Mouse (Mus musculus) testis, postnatal 14 days (tissue): ENCODE data around the gene Arhgap24.

Experiments used
- DNase-seq: peaks from one replicate; pipeline ENCODE4 v3.0.0; 2021; ENCODE audit warnings: low spot score

Gene Arhgap24

DNA sequence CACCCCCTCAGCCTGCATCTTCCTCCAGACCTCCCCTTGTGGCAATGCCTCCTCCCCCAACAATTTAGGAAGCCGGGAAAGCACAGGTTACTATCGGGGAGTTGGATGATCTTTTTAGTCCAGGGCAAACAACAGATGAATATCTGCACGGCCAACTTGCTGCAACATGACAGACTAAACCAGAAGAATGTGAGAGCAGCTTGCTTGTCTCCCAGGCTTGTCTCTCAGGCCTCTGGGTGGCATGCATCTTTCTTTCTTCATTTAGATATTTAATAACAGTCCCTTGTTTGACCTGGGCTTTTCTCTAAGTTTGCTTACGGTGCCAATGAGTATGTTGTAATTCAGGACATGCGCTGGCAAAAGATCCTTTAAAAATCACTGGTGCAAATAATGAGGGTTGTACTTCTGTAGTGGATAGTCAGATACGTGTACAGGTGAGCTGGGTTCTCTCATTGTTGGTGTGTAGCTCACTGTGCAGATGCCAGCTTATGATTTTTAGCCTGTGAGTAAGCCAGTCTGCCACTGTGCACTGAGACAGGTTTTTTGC lies 101.7 kb downstream of the Arhgap24 start:
- DNase-seq, result no peak

DNA sequence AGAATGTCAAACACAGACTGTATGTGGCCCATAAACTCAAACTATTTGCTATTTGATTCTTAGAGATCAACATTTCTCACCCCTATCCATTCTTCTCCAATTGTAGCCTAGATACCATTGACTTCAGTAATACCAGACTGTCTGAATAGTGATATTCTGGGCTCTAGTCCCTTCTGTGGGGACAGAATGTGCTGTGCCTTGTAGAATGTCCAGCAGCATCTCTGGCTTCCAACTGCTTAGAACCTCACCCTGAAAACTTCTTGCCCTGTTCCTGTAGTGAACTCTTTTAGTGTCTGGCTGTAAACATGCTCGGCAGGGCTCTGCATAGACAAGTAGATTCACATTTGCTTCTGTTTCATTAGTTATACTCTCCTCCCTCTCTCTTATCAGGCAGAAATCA lies 110.2 kb downstream of the Arhgap24 start:
- DNase-seq, result no peak

DNA sequence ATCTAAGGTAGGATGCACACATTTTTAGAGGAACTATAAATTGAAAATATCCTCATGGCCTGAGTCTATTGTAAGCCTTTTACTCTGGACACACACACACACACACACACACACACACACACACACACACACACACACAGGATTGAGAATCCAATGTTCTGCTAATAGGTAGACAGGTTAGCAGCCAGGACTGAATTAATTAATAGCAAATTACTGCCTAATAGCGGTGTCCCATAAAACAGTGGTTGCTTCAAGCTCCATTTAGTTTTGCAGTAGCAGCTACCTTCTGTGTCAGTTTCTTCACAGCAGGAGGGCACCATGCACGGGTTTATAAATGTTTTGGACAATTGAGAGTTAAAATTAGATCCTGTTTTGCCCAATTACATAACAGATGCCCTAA lies 111.9 kb downstream of the Arhgap24 start:
- no peak for DNase-seq

DNA sequence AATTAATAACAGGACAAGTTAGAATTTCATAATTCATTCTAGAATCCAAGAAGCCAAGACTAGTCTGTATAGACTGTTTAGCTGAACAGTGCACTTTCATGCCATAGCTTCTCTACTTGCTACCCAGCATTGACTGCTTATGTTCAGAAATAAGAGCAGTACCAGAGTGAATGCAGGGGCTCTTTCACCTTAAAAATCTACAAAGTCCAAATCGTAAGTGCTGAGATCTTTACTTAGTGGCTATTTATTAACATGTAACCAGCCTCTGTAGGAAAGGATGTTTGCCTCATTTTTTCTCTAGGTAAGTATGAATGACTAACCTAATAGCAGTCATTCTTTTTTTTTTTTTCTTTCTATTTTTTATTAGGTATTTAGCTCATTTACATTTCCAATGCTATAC lies 117.9 kb downstream of the Arhgap24 start:
- no peak for DNase-seq

DNA sequence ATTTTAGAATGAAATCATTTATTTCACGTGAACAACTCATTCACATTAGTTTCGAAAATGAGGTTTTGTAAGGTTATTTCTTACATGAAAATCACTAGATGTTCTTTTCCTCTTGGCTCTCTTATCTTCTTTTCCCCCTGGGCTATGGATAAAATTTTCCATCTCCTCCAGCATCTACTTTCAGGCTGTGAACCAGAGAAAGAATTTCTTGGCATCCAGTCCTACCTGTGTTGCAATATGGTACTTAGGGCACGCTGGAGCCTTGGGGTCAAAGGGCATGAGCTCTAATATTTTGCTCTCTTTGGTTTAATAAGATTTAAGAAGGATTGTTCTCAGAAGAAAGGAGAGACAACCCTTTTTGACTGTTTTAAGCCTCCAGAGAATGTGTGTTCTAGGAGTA lies 132.4 kb downstream of the Arhgap24 start:
- DNase-seq, result peak; percentile 35

DNA sequence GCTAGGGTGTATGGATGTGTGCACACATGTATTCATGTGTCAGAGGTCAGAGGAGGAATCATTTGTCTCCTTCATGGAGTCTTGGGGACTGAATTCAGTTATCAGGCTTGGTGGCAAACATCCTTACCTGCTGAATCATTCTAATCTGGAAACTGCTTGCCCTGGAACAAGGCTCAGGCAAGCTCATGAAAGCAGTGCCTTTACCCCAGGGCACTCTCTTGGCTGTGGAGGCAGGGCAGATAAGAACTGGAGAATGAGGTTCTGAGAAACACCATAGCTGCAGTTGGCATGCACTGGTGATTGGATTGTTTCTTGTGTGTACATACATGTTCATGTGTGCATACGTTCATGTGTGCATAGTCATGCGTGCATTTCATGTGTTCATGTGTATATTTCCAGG lies 132.9 kb downstream of the Arhgap24 start:
- no peak for DNase-seq

DNA sequence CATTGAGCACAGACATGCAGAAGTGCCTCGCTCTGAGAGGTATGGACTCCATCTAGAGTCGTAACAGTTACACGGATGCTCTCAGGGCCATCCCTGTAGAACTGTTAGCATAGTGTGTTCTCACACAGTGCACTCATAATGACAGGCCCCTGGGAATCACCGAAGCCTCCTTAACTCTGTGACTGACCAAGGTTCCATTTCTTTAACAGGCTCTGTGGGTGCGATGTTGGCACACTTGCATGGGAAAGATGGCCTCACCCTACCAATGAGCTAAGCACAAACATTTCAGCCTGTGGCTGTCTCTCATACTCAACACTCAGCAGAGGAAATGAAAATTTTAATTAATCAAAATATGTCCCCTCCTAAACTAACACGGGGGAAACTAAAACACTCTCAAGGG lies 134.1 kb downstream of the Arhgap24 start:
- DNase-seq, result no peak

DNA sequence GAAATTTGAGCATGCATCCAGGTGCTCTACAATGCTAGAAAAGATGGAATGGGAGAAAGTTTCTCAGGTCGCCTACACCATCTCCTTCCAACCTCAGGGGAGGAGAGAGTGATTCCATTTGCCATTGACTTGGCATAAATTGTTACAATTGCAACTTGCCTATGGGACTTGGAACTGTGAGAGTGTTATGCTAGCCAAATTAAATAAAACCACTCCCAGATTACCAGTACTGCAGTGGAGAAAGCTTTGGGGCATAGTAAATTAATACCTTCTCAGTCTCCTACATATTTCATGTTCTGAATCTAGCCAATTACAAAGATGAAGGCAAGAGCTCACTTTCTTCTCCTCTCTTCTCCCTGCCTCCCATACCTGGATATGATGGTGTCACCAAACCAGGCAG lies 139.8 kb downstream of the Arhgap24 start:
- no peak for DNase-seq

DNA sequence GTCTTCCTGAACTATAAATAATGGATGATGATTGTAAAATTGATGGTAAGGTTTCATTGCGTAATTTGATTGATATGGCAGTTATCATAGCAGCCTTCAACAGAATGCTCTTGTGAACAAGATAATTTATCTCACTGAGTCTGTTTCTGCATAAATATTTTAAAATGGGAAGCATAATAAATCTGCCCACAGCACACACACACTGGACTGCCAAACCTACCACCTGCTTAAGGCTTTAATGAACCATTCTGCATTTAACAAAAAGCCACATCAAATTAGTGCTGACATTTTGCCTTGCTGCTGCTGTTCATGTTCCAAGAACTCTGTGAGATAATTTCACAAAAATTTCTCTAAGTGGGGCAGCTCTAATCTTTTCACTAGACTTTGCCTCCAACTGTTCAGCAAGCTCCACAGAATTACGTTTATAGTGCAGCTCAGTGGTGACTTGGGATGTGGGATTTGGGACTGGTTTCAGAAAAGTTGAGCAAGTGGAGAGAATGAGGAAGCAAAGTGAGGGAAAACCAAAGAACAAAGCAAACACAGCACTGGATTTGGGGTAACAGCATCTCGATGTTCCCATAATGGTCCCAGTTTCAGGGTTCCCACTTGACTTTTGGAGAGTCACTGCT lies 142.7 kb downstream of the Arhgap24 start:
- DNase-seq, result no peak

DNA sequence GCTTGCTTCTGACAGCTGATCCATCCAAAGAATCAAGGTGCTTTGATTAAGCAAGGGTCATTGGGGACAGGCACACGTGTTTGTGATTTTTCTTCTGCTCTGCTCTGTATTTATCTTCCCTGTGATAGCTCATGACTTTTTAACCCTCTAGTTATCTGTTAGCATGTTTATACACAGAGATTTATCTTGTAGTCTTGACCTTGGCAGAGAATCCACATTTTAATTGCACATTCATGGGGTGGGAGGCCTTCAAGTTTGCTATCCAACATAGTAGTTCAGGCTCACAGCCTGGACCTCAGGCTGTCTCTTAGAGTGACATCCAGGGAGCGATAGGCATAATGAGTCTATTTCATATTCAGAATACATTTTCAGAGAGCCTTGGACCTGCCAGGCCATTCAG lies 145.5 kb downstream of the Arhgap24 start:
- no peak for DNase-seq

DNA sequence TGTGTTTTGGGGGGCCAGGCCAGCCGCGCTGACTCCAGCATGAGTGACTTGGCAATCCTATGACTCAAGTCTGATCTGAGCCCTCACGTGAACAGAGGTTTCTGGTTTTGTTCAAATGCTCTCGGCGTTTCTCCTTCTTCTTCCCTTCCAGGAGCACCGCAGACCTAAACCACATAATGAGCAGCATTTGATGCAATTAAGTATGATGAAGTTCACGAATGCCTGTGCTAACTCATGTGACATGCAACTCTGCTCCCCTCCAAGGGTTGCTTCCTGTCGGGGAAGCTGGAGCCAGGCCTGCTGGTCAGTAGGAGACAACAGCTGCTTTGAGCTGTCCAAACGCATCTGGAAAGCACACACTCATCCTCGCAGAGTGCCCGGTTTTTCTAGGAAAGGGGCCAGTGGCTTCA lies 148.2 kb downstream of the Arhgap24 start:
- DNase-seq, result no peak

DNA sequence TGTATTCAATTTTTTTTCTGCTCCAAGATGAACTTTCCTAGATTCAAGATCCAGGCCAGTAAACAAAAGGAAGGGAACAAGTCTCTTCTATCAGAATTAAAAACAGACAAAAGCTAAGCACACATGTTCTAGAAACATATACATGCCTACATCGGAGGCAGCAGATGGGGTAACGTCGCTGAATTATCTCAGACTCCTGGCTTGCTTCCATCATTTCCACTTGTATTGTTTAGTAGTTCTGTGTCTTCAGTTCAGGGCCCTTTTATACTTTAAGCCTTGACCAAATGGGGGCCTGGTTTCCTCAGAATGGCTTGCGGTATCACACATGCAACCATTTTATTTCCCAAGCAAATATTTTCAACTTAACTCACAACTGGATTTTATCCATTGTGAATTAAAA lies 154.4 kb downstream of the Arhgap24 start:
- DNase-seq, result no peak

DNA sequence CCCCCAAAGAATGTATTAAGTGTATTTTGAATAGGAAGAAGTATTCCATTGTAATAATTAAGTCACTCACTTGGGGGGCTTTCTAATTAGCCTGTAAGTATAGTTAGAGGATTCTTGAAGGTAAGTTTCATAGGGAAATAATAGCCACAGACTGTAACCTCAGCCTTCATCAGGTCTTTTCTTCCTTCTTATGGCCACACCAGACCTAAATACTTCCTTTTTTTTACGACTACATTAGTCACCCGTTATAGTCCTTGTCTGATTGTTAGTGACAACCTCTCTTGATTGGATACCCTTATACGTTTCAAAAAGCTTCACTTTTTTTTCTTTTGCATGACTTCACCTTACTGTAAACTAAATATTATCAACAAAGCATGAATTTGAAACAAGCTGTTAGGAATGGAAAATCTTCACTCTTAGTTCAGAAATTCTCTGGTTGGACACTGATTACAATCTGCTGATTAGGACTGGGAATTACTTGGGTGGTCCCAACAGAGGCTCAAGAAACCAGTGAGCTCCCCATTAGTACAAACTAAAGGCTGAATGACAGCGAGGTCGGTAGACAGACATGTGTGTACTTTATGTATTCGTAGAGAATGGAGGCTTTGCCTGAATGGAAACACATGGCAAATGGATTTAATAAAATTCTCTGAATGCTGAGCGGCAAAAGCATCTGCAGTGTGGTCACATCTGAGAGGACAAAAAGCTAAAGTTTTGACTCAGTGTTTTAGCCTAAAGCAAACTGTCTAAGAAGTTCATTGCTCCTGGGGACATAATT lies 158.8 kb downstream of the Arhgap24 start:
- no peak for DNase-seq

DNA sequence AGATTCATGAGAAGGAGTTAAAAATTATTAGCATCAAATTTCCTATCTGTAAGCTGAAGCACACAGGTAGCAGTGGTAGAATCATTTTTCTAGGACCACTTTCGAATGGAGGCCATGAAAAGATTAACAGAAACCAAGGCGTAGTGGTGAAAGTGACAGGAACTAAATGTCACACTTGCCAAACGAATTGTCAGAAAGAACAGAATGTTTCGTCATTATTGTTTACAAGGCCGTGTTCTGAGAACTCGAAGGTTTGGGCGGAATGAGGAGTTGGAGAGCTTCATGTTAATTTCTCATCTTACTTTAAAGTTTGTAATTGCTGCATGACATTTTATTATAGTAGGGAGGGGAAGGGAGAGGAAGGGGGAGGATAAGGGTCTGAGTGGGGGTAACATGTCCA lies 162.2 kb downstream of the Arhgap24 start:
- DNase-seq, result no peak

DNA sequence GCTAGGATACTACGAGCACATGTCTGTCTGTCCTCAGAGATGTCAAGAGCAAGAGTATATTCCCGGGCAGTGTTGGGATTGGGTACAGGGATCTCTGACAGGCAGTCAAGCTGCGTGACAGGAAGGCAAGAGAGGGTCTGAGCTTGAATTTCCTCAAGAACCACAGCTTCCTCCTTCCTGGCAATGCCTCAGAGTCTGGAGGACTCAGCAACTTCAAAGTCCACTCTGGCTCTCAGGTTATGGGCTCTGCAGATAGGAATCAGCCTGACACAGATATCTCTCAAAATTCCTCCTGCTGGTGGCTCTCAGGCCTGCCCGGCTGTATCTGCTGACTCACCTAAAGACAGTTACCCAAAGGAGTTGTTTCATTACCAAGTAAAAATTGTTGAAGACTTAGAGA lies 162.6 kb downstream of the Arhgap24 start:
- no peak for DNase-seq

DNA sequence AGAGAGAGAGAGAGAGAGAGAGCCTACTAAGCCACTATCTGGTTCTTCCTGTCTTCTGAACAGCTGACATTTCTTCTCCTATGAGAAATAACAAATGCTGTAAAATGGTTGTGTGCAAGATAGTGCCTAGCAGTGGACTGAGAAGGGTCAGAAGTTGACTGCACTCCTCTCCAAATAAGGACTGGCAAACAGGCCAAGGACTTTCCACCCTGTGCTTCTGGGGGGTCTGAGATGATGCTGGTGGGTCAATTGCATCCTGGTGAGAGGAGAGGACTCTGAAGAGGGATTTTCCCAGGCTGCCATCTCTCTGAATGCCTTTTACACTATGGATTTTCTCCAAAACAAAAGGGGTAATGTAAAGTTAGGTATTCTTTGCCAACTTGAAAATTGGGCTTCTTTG lies 177.9 kb downstream of the Arhgap24 start:
- DNase-seq, result no peak

DNA sequence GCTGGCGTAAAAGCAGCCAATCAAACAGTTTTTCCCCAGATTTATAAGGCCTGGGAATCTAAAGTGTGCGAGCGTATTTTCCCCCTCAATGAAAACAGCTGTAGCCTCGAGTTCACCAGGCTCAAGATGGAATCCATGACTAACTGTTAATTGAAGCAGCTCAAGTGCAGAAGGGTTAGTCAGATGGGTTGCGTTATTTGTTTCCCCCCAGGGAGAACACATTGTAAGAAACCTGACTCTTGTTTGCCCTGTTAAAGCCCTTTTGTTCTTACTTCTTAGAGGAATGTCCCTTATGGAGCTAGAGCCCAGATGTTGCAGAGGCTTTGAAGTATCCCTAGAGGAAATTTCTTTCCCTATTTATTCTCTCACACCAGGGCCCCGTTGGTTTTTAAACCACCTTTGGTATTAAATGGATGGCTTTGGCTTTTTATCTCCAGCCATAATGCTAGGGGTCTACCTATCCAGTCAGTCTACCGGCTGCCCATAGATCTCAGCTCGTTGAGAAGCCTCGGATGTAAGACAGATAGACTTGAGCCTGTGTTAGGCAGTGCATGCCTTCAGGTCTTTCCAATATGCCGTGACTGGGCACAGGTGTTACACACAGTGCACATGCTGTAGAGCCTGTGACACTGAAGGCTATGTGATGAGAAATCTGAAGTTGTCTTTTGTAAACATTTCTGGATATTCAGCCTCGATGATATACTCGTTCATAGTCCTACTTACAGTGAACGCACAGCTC lies 184.0 kb downstream of the Arhgap24 start:
- no peak for DNase-seq

DNA sequence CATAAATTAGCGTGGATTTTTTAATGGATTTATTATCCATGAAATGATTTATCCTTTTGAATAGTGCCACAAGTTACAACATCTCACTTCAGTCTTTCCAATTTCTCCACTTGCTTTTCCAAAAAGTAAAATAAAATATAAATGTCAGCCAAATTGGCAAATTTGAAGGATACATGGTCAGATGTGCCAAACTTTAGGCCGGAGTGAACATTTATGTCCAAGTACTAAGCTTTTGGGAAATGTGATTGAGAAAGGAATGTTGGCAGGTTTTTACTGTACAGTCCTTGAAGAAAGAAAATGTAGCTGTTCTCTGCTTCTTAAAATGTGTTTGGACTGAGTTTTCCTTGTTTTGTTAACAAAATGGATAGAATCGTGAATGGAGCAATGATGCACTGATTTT lies 185.7 kb downstream of the Arhgap24 start:
- no peak for DNase-seq

DNA sequence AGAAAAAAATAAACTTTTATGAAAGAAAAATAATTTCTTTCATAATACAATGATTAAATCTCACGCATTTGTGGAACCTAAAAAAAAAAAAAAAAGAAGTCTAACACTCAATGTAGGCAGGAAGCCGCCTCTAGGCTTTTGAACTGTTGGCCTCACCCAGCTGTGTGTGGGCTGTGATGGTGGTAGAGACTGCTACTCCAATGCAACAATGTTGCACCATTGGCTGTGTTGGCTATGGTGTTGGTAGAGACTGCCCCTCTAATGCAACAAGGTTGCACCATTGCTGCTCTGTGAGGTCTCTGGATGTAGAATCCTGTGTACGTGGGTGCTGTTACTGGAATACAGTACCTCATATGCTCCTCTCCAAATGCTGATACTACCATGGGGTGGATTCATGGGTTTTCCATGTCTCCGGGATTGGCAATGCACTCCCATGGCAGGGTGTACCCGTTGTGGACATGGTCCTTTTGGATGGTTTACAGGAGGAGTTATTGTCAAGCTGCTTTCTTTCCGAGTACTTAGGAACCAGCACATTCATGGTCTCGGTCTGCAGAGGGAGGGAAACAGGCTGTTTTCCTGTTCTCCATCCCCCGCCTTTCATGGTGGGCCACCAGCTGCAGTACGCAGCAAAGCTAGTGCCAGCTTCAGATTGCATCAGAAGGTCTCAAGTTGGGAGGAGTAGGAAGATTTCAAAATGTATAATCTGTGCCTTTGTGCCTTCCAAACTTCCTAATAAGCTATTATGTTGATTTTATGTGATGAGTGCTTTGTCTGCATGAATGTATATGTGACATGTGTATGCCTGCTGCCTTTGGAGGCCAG lies 186.8 kb downstream of the Arhgap24 start:
- DNase-seq, result peak; percentile 85

DNA sequence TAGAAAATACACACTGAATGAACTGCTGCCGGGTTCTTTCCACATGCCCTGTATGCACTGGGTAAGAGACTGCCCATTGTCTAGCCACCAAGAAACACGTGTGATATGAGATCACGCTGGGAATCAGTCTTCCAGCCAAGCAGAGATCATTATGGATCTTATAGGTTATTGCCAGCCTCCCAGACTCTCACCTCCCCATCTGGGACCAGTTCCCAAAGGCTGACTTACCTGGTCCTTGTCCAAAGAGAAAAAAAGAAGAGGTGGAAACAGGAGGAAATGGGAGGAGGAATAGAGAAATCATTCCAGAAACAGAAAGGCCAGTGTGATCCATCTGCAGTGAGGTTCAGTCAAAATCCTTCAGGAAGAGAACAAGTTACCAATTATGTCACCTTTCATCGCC lies 189.0 kb downstream of the Arhgap24 start:
- no peak for DNase-seq

DNA sequence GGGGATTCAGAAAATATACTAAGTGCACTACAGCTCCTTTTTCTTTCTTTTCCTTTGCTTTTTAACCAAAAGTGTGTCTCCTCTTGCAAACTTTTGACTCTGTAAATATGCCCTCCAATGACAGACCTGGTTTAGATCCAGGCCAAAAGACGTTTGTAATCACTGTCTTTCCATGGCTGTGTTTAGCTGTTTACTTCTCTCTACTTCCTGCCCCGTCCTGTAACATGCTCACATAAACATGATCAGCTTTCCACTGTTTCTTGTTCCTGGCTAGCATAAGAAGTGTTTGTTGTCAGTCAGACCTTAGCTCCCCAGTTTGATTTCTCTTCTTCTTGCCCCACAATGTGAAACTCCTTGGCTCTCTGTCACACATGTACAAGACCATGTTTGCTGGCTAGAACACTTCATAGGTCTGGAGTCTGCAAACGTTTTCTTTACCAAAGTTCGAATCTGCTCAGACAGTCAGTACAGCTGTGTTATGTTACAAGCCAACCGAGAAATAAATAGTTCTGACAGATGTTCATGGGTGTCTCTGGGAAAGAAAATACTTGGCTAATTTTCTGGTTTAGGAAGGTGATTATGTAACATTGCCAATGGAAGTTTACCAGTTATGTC lies 189.6 kb downstream of the Arhgap24 start:
- DNase-seq, result no peak

DNA sequence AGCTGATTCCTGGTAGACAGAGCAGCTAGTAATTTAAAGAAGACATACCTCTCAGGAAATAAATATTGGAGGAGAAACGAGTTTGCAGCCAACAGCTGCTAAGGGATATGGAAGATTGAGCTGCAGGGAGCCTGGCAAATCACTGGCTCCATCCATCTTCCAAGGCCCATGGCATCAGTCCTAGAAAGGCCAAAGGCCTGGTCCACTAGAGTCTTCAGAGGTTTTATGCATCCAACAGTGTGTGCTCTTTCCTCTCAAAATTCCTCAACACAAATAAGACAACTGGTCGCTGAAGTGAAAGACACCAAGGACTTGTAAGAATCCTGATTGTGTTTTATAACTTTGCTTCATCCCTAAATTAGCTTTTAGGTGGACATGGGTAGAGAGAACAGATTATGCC lies 194.1 kb downstream of the Arhgap24 start:
- no peak for DNase-seq
